Mouse (Mus musculus): Measurements from ENCODE around the gene Gm20716. TPM values are rescaled to one million over a fixed set of nuclear protein-coding genes. Genes with fewer than 3 reads are reported as not detected.

Gm20716 gene
- 18.2 and 22.2 TPM in 2 replicates for polyA plus RNA-seq (2015; fragmentation: Nextera tagmentation; extraction: Ambion mirVana)

DNA sequence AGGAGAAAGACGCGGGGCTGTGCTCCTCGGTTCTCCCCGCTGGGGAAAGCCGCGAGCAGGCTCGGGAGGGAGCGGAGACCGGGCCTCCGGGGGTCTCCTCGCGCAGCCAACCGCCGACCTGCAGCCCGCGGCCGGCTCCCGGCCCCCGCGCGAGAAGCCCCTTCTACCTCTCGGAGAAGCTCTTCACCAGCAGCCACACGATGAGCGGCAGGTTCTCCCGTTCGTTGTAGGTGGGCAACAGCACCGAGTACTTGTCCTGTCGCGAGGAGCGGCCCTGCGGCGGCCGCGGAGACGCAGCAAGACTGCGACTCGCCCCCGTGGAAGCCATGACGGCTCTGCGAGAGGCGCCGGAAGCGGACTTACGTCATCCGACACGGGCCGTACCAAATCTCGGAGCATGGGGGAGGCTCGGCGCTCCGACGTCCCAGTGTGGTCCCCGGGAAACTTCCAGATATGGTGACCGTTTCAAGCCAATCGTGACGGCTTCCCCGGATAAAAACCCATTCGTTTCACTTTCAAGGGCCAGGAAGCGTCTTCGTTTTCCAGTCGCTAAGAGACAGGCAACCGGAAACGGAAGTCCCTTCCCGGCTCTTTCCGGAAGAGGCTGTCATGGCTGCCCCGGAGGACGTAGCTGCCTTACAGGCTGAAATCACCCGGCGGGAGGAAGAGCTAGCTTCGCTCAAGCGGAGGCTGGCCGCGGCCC lies at the start of gene Gm20716, which contains the start of the genes Dpm1 and Mocs3:
Gene Gm20716, minus strand, starts transcription at position 339 of the 703 bp plus-strand sequence.
Gene Dpm1, minus strand, starts transcription at position 566 of the 703 bp plus-strand sequence.
Gene Mocs3, plus strand, starts transcription at position 597 of the 703 bp plus-strand sequence.
- no peaks in the 10 kb centered on the region for H3K9me3 ChIP-seq
- peak within 1 kb of the TSS; percentile 95 for H3K4me3 ChIP-seq
- H3K36me3 ChIP-seq = peaks cover 24% of the 10 kb centered on the region
- peak within 1 kb of the TSS; percentile 98 for H3K4me2 ChIP-seq
- peak within 1 kb of the TSS; percentile 98 for H3K27ac ChIP-seq (replicated peaks)
- H3K27me3 ChIP-seq = no peaks in the 10 kb centered on the region
- H3K9ac ChIP-seq = peak within 1 kb of the TSS; percentile 89
- WGBS = under 1% methylated on average over 63 of the region's 73 CpGs
- ATAC-seq (ENCODE audit: low FRiP score, low read depth) = peak; percentile 91
- peaks cover 46% of the 10 kb centered on the region for H3K4me1 ChIP-seq (replicated peaks)

- H3K4me3 ChIP-seq = no peak overlapping the region
- no peaks in the 10 kb centered on the region for H3K4me1 ChIP-seq (replicated peaks)
- H3K4me2 ChIP-seq = no peak overlapping the region
- 14% methylated on average over 11 of the region's 11 CpGs for WGBS
- H3K9ac ChIP-seq = no peak overlapping the region
- peaks cover 17% of the 10 kb centered on the region for H3K27me3 ChIP-seq
- ATAC-seq (ENCODE audit: low FRiP score, low read depth) = no peak
- H3K9me3 ChIP-seq = no peaks in the 10 kb centered on the region
- H3K36me3 ChIP-seq = no peaks in the 10 kb centered on the region
- no peak overlapping the region for H3K27ac ChIP-seq (replicated peaks)
Observed at GRCm38 (mm10) chr2:168274374-168274935, 44.3 kb upstream of the Gm20716 start.

DNA sequence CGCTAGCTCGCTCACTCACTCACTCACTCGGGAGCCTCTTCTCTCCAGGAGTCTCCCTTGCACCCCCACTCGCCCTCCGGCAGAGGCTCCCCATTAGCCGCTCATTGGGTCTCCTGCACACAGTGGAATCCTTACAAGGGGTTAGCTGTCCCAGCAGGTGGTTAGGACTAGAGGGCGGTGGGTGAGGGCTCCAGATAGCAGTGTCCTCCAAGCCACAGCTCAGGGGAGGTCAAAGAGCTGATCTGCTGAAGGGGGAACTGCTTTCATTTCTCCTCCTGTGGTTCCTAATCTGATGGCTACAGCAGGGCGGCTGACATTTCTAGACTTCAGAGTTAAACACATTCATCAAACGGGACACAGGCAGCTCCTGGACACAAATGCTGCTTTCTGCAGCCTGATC lies 43.2 kb upstream of the Gm20716 start:
- H3K4me2 ChIP-seq = no peak overlapping the region
- no peaks in the 10 kb centered on the region for H3K36me3 ChIP-seq
- H3K9me3 ChIP-seq = no peaks in the 10 kb centered on the region
- ATAC-seq (ENCODE audit: low FRiP score, low read depth) = no peak
- H3K27me3 ChIP-seq = peaks cover 9% of the 10 kb centered on the region
- H3K4me1 ChIP-seq (replicated peaks) = no peaks in the 10 kb centered on the region
- no peak overlapping the region for H3K27ac ChIP-seq (replicated peaks)
- no peak overlapping the region for H3K9ac ChIP-seq
- WGBS = 60% methylated on average over 9 of the region's 9 CpGs
- no peak overlapping the region for H3K4me3 ChIP-seq

GRCm38 (mm10) chr2:168268033-168268432 lies 37.9 kb upstream of the Gm20716 start:
- Histone ChIP-seq H3K4me1 (replicated peaks) (no peaks in the 10 kb centered on the region), H3K27ac (replicated peaks) (no peak overlapping the region), H3K4me2 (no peak overlapping the region), H3K9me3 (no peaks in the 10 kb centered on the region), H3K36me3 (no peaks in the 10 kb centered on the region), H3K9ac (no peak overlapping the region), H3K4me3 (no peak overlapping the region), H3K27me3 (no peaks in the 10 kb centered on the region)
- ATAC-seq (ENCODE audit: low FRiP score, low read depth) = no peak
- WGBS = 43% methylated on average over 7 of the region's 7 CpGs

- 96% methylated on average over 10 of the region's 10 CpGs for WGBS
- Histone ChIP-seq H3K9ac (no peak overlapping the region), H3K4me3 (no peak overlapping the region), H3K27ac (replicated peaks) (no peak overlapping the region), H3K27me3 (no peaks in the 10 kb centered on the region), H3K36me3 (no peaks in the 10 kb centered on the region), H3K9me3 (no peaks in the 10 kb centered on the region), H3K4me2 (no peak overlapping the region), H3K4me1 (replicated peaks) (no peaks in the 10 kb centered on the region)
- no peak for ATAC-seq (ENCODE audit: low FRiP score, low read depth)
Observed at GRCm38 (mm10) chr2:168260900-168261299, 30.7 kb upstream of the Gm20716 start.

- no peaks in the 10 kb centered on the region for H3K9me3 ChIP-seq
- ATAC-seq (ENCODE audit: low FRiP score, low read depth) = no peak
- no peaks in the 10 kb centered on the region for H3K36me3 ChIP-seq
- H3K4me1 ChIP-seq (replicated peaks) = no peaks in the 10 kb centered on the region
- H3K9ac ChIP-seq = no peak overlapping the region
- no peak overlapping the region for H3K4me3 ChIP-seq
- no peaks in the 10 kb centered on the region for H3K27me3 ChIP-seq
- 90% methylated on average over 3 of the region's 3 CpGs for WGBS
- no peak overlapping the region for H3K4me2 ChIP-seq
- no peak overlapping the region for H3K27ac ChIP-seq (replicated peaks)
Observed at GRCm38 (mm10) chr2:168260124-168260523, 30.0 kb upstream of the Gm20716 start.

DNA sequence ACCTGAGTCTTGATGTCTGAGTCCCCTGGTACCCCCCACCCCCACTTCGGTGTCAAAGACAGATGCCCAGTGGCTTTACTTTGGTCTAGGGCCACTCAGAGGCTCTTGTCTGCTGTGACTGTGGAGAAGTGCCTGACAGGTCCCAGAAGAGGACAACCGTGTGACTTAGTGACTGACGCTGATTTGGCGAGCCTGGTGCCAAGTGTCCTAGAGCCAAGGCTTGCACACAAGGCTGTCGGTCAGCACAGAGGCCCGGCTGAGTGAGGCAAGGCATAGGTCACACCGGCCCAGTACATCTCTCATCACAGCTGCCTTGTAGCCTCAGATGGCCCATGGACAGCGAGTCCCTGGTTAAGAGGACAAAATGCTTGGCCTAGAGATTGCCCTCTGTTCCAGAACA lies 28.9 kb upstream of the Gm20716 start:
- 91% methylated on average over 8 of the region's 8 CpGs for WGBS
- H3K4me1 ChIP-seq (replicated peaks) = no peaks in the 10 kb centered on the region

GRCm38 (mm10) chr2:168257188-168257587 lies 27.0 kb upstream of the Gm20716 start:
- H3K27ac ChIP-seq (replicated peaks) = no peak overlapping the region
- H3K9ac ChIP-seq = no peak overlapping the region
- H3K4me3 ChIP-seq = no peak overlapping the region
- no peak for ATAC-seq (ENCODE audit: low FRiP score, low read depth)
- WGBS = 88% methylated on average over 4 of the region's 4 CpGs
- H3K36me3 ChIP-seq = no peaks in the 10 kb centered on the region
- H3K9me3 ChIP-seq = no peaks in the 10 kb centered on the region
- H3K27me3 ChIP-seq = 0 out of 2 replicates have a peak, but pooled peaks cover 5% of the 10 kb centered on the region
- H3K4me1 ChIP-seq (replicated peaks) = peaks cover 4% of the 10 kb centered on the region; the same call in 1 of the 2 replicates
- no peak overlapping the region for H3K4me2 ChIP-seq

More for the DNA sequence above, 28.9 kb upstream of the Gm20716 start:
- no peaks in the 10 kb centered on the region for H3K36me3 ChIP-seq
- no peak overlapping the region for H3K4me3 ChIP-seq
- no peaks in the 10 kb centered on the region for H3K9me3 ChIP-seq
- no peak overlapping the region for H3K27ac ChIP-seq (replicated peaks)
- ATAC-seq (ENCODE audit: low FRiP score, low read depth) = no peak
- H3K9ac ChIP-seq = no peak overlapping the region
- H3K27me3 ChIP-seq = no peaks in the 10 kb centered on the region
- no peak overlapping the region for H3K4me2 ChIP-seq

DNA sequence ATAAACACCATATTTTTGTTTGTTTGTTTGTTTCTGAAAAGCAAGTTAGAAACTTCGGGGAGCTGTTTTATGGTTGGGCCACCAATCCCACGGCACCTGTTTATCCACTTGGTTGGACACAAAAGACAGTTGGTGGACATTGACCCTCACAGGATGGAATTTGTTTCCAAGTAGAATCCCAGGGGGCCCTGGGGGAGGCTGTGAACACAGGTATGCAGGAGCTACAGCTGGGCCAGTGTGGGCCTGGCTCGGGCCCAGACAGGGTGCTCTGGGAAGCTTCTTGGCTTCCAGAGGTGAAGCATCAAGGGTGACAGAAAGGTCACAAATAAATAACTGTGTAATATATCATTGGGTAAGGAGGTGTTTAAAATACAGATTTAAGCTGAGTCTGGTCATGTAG lies 26.3 kb upstream of the Gm20716 start:
- H3K4me3 ChIP-seq = no peak overlapping the region
- peaks cover 4% of the 10 kb centered on the region; the same call in 1 of the 2 replicates for H3K4me1 ChIP-seq (replicated peaks)
- H3K36me3 ChIP-seq = no peaks in the 10 kb centered on the region
- ATAC-seq (ENCODE audit: low FRiP score, low read depth) = no peak
- H3K27ac ChIP-seq (replicated peaks) = no peak overlapping the region
- 0 out of 2 replicates have a peak, but pooled peaks cover 10% of the 10 kb centered on the region for H3K27me3 ChIP-seq
- H3K4me2 ChIP-seq = no peak overlapping the region
- no peak overlapping the region for H3K9ac ChIP-seq
- H3K9me3 ChIP-seq = no peaks in the 10 kb centered on the region
- 84% methylated on average over 3 of the region's 3 CpGs for WGBS

DNA sequence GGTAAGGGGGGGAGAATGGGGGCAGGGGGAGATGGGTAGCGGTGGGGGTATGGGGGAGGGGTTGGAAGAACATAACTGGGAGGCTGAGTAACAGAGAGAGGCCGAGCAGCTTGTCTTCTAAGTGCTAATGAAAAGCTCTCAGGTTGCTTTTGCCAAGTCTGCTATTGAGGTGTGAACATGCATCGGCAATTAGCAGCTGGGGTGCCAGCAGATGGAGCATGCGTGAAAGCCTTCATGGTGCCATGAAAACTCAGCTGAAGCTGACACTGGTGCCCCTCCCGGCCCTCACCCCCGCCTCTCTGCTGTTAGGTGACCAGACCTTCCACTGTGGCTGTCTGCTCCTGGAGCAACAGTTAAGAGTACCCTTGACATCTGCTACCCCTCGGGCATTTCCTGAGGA lies 23.7 kb upstream of the Gm20716 start:
- 61% methylated on average over 7 of the region's 7 CpGs for WGBS

GRCm38 (mm10) chr2:168252639-168253292 lies 22.6 kb upstream of the Gm20716 start:
- no peak for ATAC-seq (ENCODE audit: low FRiP score, low read depth)
- peaks cover 4% of the 10 kb centered on the region; the same call in 1 of the 2 replicates for H3K4me1 ChIP-seq (replicated peaks)
- no peak overlapping the region for H3K9ac ChIP-seq
- no peaks in the 10 kb centered on the region for H3K36me3 ChIP-seq
- no peak overlapping the region for H3K4me2 ChIP-seq
- peak overlapping the region; percentile 3; the same call in 1 of the 2 replicates for H3K4me3 ChIP-seq
- 12% methylated on average over 16 of the region's 16 CpGs for WGBS
- no peak overlapping the region for H3K27ac ChIP-seq (replicated peaks)
- H3K27me3 ChIP-seq = 0 out of 2 replicates have a peak, but pooled peaks cover 14% of the 10 kb centered on the region
- no peaks in the 10 kb centered on the region for H3K9me3 ChIP-seq

More for the DNA sequence above, 23.7 kb upstream of the Gm20716 start:
- 0 out of 2 replicates have a peak, but pooled peaks cover 14% of the 10 kb centered on the region for H3K27me3 ChIP-seq
- H3K4me2 ChIP-seq = no peak overlapping the region
- no peak for ATAC-seq (ENCODE audit: low FRiP score, low read depth)
- no peaks in the 10 kb centered on the region for H3K9me3 ChIP-seq
- no peak overlapping the region for H3K4me3 ChIP-seq
- H3K4me1 ChIP-seq (replicated peaks) = peaks cover 4% of the 10 kb centered on the region; the same call in 1 of the 2 replicates
- no peaks in the 10 kb centered on the region for H3K36me3 ChIP-seq
- H3K9ac ChIP-seq = no peak overlapping the region
- no peak overlapping the region for H3K27ac ChIP-seq (replicated peaks)

DNA sequence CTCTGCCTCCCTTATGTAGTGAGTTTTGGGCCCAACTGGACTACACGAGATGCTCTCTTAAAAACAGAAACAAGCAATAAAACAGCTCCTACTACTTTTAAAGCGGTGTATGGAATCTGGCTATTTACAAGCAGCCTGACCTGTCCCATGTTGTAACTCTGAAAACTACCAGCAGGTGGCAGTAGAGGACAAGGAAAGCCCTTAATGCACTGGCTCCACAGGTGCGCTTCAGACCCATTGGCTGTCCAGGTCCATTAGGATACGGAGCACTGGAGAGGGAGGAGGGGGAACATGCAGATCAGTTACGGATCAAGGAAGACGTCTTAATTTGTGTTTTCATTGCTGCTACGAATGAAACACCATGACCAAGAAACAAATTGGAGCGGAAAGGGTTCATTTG lies 20.1 kb upstream of the Gm20716 start:
- H3K9ac ChIP-seq = no peak overlapping the region
- H3K27ac ChIP-seq (replicated peaks) = no peak overlapping the region
- peaks cover 4% of the 10 kb centered on the region; the same call in 1 of the 2 replicates for H3K4me1 ChIP-seq (replicated peaks)
- ATAC-seq (ENCODE audit: low FRiP score, low read depth) = no peak; the same call in 1 of the 2 replicates
- H3K36me3 ChIP-seq = no peaks in the 10 kb centered on the region
- no peak overlapping the region for H3K4me3 ChIP-seq
- 0 out of 2 replicates have a peak, but pooled peaks cover 14% of the 10 kb centered on the region for H3K27me3 ChIP-seq
- H3K9me3 ChIP-seq = no peaks in the 10 kb centered on the region
- WGBS = 18% methylated on average over 8 of the region's 8 CpGs
- no peak overlapping the region for H3K4me2 ChIP-seq

All from hindbrain, embryonic 15.5 days (tissue).